Mouse (Mus musculus) midbrain, postnatal 0 days (tissue): ENCODE results near the gene Grm8. TPM values are rescaled to one million over a fixed set of nuclear protein-coding genes. Genes with fewer than 3 reads are reported as not detected.

Experiments used
- ATAC-seq: fragments of 200-750 bp; cut with Nextera tagmentation; 2 replicates; pipeline ENCODE4 v1.8.0; 2017; ENCODE audit warnings: moderate number of reproducible peaks, mild to moderate bottlenecking, moderate TSS enrichment, moderate library complexity; ENCODE audit not compliant: low FRiP score
- DNase-seq: peaks from one replicate; pipeline ENCODE4 v3.0.0-alpha.2; 2015; ENCODE audit warnings: low spot score
- H3K27ac ChIP-seq: fragments of 300-500 bp; sonication (generic); 2 replicates; pipeline ENCODE4 v1.5.1; 2014; ENCODE audit warnings: low read depth, mild to moderate bottlenecking, low read length, mixed read lengths
- H3K27me3 ChIP-seq: fragments of 300-500 bp; sonication (generic); 2 replicates; pipeline ENCODE4 v1.6.1; 2014; ENCODE audit warnings: low read length, control low read depth, mixed read lengths; ENCODE audit not compliant: insufficient read depth
- H3K36me3 ChIP-seq: fragments of 300-500 bp; sonication (generic); 2 replicates; pipeline ENCODE4 v1.6.1; 2014; ENCODE audit warnings: low read length, control low read depth, mixed read lengths; ENCODE audit not compliant: insufficient read depth
- H3K4me1 ChIP-seq: fragments of 300-500 bp; sonication (generic); 2 replicates; pipeline ENCODE4 v1.6.1; 2014; ENCODE audit warnings: mild to moderate bottlenecking, control low read depth, antibody characterized with exemption, low read length, mixed read lengths; ENCODE audit not compliant: insufficient read depth
- H3K4me2 ChIP-seq: fragments of 300-500 bp; sonication (generic); 2 replicates; pipeline ENCODE4 v1.6.1; 2014; ENCODE audit warnings: low read depth, mild to moderate bottlenecking, low read length, mixed read lengths; ENCODE audit not compliant: poor library complexity, severe bottlenecking
- H3K4me3 ChIP-seq: fragments of 300-500 bp; sonication (generic); 2 replicates; pipeline ENCODE4 v1.5.1; 2014; ENCODE audit warnings: low read depth, mild to moderate bottlenecking, low read length, moderate library complexity
- H3K9ac ChIP-seq: fragments of 300-500 bp; sonication (generic); replicated peaks from 2 replicates; pipeline ENCODE4 v1.6.1; 2014; ENCODE audit warnings: mild to moderate bottlenecking, low read length, moderate library complexity, mixed read lengths; ENCODE audit not compliant: poor library complexity, severe bottlenecking
- H3K9me3 ChIP-seq: fragments of 300-500 bp; sonication (generic); 2 replicates; pipeline ENCODE4 v1.6.1; 2016; ENCODE audit warnings: low read length, control low read depth
- CTCF ChIP-seq: IDR thresholded peaks from 2 replicates; pipeline ENCODE4 v1.5.1; 2016; ENCODE audit warnings: antibody characterized with exemption, mild to moderate bottlenecking
- WGBS: fragments of 180-500 bp; shearing (Covaris S2); extraction: QIAGEN DNeasy Blood & Tissue Kit; methylation state at CpG from one replicate; pipeline ENCODE4 v1.1.7; 2014; 5-methylcytosine and 5-hydroxymethylcytosine counted together
- polyA plus RNA-seq: library from polyadenylated mRNA; unstranded; fragments of >200 nt; fragmentation: Nextera tagmentation; extraction: Ambion mirVana; gene quantifications from 2 replicates; pipeline ENCODE4 v1.2.1, GENCODE M21; 2015
- total RNA-seq: library from RNA; depleted of rRNA; stranded (reverse); fragments of >200 nt; gene quantifications from 2 replicates; pipeline ENCODE4 v1.2.3, GENCODE M21; 2014

Grm8 gene
- total and polyA plus RNA-seq, 2 experiments from 2014 or later: 17.4 to 25.8 TPM

- no peak for TF ChIP-seq CTCF
- no peaks in the 10 kb centered on the region for H3K36me3 ChIP-seq
- DNase-seq (no peak), ATAC-seq (no peak)
- H3K9me3 ChIP-seq: no peaks in the 10 kb centered on the region
- H3K9ac ChIP-seq: no peak overlapping the region
- no peak overlapping the region for H3K4me3 ChIP-seq
- no peaks in the 10 kb centered on the region for H3K4me1 ChIP-seq
- H3K27me3 ChIP-seq: no peaks in the 10 kb centered on the region
- no peak overlapping the region for H3K4me2 ChIP-seq
- no peak overlapping the region for H3K27ac ChIP-seq
- 97% methylated on average over 3 of the region's 3 CpGs for WGBS
Observed at GRCm38 (mm10) chr6:27798735-27799134, 336.2 kb downstream of the Grm8 start.

GRCm38 (mm10) chr6:27789566-27789965 is 345.4 kb downstream of the Grm8 start:
- no peak for DNase-seq
- Histone ChIP-seq H3K4me2 (no peak overlapping the region), H3K9me3 (no peaks in the 10 kb centered on the region), H3K27ac (no peak overlapping the region), H3K9ac (no peak overlapping the region), H3K4me3 (no peak overlapping the region), H3K36me3 (no peaks in the 10 kb centered on the region), H3K4me1 (no peaks in the 10 kb centered on the region), H3K27me3 (no peaks in the 10 kb centered on the region)
- 91% methylated on average over 3 of the region's 3 CpGs for WGBS
- no peak for ATAC-seq
- no peak for TF ChIP-seq CTCF

DNA sequence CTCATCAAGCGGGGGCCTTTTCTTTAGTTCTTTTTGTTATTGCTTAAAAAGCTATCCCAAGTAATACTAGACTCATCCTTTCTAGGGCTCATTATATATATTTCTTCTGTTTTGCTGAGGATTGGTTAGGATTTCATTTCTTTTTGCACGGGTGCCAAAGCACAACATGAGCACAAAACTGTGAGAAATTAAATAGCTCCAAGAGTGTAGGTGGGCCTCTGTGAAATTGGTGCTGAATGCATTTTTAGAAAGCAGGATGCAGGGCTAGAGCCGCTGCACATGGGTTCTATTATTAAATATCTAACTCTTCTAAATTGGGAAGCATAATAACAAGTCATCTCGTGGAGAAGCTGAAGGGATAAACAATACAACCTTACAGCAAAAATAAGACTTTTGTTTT is 345.8 kb downstream of the Grm8 start:
- Histone ChIP-seq H3K4me2 (no peak overlapping the region), H3K4me3 (no peak overlapping the region), H3K9me3 (no peaks in the 10 kb centered on the region), H3K27ac (no peak overlapping the region), H3K36me3 (no peaks in the 10 kb centered on the region), H3K9ac (no peak overlapping the region), H3K27me3 (no peaks in the 10 kb centered on the region), H3K4me1 (no peaks in the 10 kb centered on the region)
- TF ChIP-seq CTCF: no peak
- WGBS: 73% methylated on average over 4 of the region's 4 CpGs
- no peak for DNase-seq
- ATAC-seq: no peak

GRCm38 (mm10) chr6:27782251-27782650 is 352.7 kb downstream of the Grm8 start:
- H3K27me3 ChIP-seq: no peaks in the 10 kb centered on the region
- no peaks in the 10 kb centered on the region for H3K36me3 ChIP-seq
- H3K27ac ChIP-seq: no peak overlapping the region
- no peak overlapping the region for H3K9ac ChIP-seq
- H3K4me1 ChIP-seq: no peaks in the 10 kb centered on the region
- no peak for TF ChIP-seq CTCF
- no peaks in the 10 kb centered on the region for H3K9me3 ChIP-seq
- ATAC-seq (no peak), DNase-seq (no peak)
- 63% methylated on average over 1 of the region's 1 CpGs for WGBS
- H3K4me3 ChIP-seq: no peak overlapping the region
- no peak overlapping the region for H3K4me2 ChIP-seq

DNA sequence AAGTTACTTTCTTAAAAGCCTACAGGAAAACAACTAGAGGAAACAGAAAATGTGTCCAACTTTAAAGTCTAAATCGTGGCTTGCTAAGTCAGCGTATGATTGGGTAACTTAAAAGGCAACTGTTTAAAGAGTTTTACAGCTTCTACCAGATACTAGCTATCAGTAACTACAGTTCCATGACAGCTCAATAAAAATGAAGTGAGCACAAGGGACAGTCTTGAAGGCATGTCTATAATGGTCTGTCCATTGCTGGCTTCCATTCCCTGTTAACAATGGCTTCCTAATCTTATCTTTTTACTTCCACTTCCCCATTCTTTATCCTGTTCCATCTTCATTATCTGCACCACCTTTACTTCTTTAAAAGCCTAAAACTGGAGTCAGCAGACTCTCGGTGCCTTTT is 353.6 kb downstream of the Grm8 start:
- no peak for TF ChIP-seq CTCF
- ATAC-seq (no peak), DNase-seq (no peak)
- Histone ChIP-seq H3K9ac (no peak overlapping the region), H3K9me3 (no peaks in the 10 kb centered on the region), H3K4me3 (no peak overlapping the region), H3K4me1 (no peaks in the 10 kb centered on the region), H3K36me3 (no peaks in the 10 kb centered on the region), H3K27me3 (no peaks in the 10 kb centered on the region), H3K4me2 (no peak overlapping the region), H3K27ac (no peak overlapping the region)
- WGBS: 88% methylated on average over 3 of the region's 3 CpGs

DNA sequence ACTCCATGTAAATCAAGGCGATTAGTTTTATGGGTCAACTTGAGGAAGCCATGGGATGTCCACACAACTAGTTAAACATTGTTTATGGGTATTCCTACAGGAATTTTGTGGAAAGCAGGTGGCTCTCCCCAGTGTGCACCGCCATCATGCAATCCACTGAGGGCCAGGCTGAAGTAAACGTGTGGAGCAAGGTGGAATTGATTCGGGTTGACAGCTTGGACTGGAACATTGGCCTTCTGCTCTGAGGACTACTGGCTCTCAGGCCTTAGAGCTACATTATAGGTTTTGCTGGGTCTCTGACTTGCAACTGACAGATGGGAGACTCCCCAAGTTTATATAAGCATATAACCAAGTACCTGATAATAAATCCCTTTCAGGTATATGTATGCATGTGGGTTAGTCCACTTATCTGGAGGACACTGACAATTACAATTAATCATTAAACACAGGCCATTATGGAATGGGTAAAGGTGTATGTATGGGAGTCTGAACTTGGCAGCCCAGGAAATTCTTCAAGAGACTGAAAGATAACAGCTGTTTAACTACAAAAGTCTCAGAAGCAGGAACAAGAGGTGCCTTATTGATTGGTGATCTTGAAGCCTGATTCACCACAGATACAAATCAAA is 359.2 kb downstream of the Grm8 start:
- ATAC-seq (no peak), DNase-seq (peak; percentile 11)
- no peaks in the 10 kb centered on the region for H3K27me3 ChIP-seq
- H3K9me3 ChIP-seq: no peaks in the 10 kb centered on the region
- no peaks in the 10 kb centered on the region for H3K4me1 ChIP-seq
- TF ChIP-seq CTCF: no peak
- H3K36me3 ChIP-seq: no peaks in the 10 kb centered on the region
- no peak overlapping the region for H3K27ac ChIP-seq
- H3K4me2 ChIP-seq: no peak overlapping the region
- no peak overlapping the region for H3K4me3 ChIP-seq
- no peak overlapping the region for H3K9ac ChIP-seq
- 95% methylated on average over 4 of the region's 4 CpGs for WGBS
